Mouse (Mus musculus) ES-E14 (cell line): ENCODE measurements around the gene 2010300C02Rik. TPM values are rescaled to one million over a fixed set of nuclear protein-coding genes. Genes with fewer than 3 reads are reported as not detected.

Source experiments
- DNase-seq: peaks from one replicate; pipeline ENCODE4 v3.0.0-alpha.2; 2013; ENCODE audit warnings: low read depth, low spot score
- H3K27ac ChIP-seq: 2 replicates; pipeline ENCODE4 v1.5.1; 2012; ENCODE audit warnings: low read depth, mild to moderate bottlenecking, low read length, moderate library complexity, mixed read lengths; ENCODE audit not compliant: poor library complexity, insufficient read depth, severe bottlenecking
- H3K36me3 ChIP-seq: 2 replicates; pipeline ENCODE4 v1.6.1; 2012; ENCODE audit warnings: mild to moderate bottlenecking, low read length, moderate library complexity, mixed read lengths; ENCODE audit not compliant: control insufficient read depth, poor library complexity, insufficient read depth, severe bottlenecking
- H3K4me1 ChIP-seq, 2 experiments: fragments of 150-350 bp in 1 of 2; sonication (generic) in 1 of 2; 2 replicates each; pipeline ENCODE4 v1.6.1; 2012; ENCODE audit warnings: low read length in 2 of 2, mild to moderate bottlenecking in 1 of 2, mixed read lengths in 1 of 2; ENCODE audit not compliant: control insufficient read depth in 2 of 2, insufficient read depth in 2 of 2, poor library complexity in 1 of 2
- H3K4me3 ChIP-seq, 2 experiments: fragments of 150-350 bp in 1 of 2; sonication (generic) in 1 of 2; 2 replicates each; pipeline ENCODE4 v1.5.1; 2012; ENCODE audit warnings: low read length in 2 of 2, low read depth in 1 of 2, mild to moderate bottlenecking in 1 of 2, mixed read lengths in 1 of 2; ENCODE audit not compliant: insufficient read depth in 1 of 2, poor library complexity in 1 of 2, severe bottlenecking in 1 of 2
- H3K9ac ChIP-seq: 2 replicates; pipeline ENCODE4 v1.6.1; 2012; ENCODE audit warnings: low read depth, mild to moderate bottlenecking, low read length, mixed read lengths; ENCODE audit not compliant: poor library complexity, insufficient read depth, severe bottlenecking
- H3K9me3 ChIP-seq: fragments of 150-350 bp; sonication (generic); 2 replicates; pipeline ENCODE4 v1.6.1; 2012; ENCODE audit warnings: low read depth, mild to moderate bottlenecking, low read length; ENCODE audit not compliant: control insufficient read depth, insufficient read depth
- CHD2 ChIP-seq: IDR thresholded peaks from 2 replicates; pipeline ENCODE4 v1.6.1; 2014; ENCODE audit warnings: mild to moderate bottlenecking, low read depth, low read length, inconsistent platforms
- HCFC1 ChIP-seq: IDR thresholded peaks from 2 replicates; pipeline ENCODE4 v1.6.1; 2012; ENCODE audit warnings: low read length, inconsistent platforms, borderline replicate concordance; ENCODE audit not compliant: insufficient read depth
- MAFK ChIP-seq: IDR thresholded peaks from 2 replicates; pipeline ENCODE4 v1.6.1; 2014; ENCODE audit warnings: mild to moderate bottlenecking, low read depth, low read length, inconsistent platforms; ENCODE audit not compliant: insufficient read depth
- ZC3H11A ChIP-seq: IDR thresholded peaks from 2 replicates; pipeline ENCODE4 v1.6.1; 2012; ENCODE audit warnings: low read depth, mild to moderate bottlenecking, inconsistent platforms, low read length, borderline replicate concordance
- ZNF384 ChIP-seq: IDR thresholded peaks from 2 replicates; pipeline ENCODE4 v1.6.1; 2012; ENCODE audit warnings: low read depth, low read length, inconsistent platforms
- in situ Hi-C, 2 experiments: fragments of 600-800 bp; cut with MboI; formaldehyde crosslinking; loops; one replicate each; pipeline ENCODE4 v1.15.1; 2025; ENCODE audit warnings: low sequenced_read_pairs in 2 of 2, inconsistent platforms in 1 of 2; ENCODE audit not compliant: unreplicated experiment in 2 of 2
- total RNA-seq: library from RNA; depleted of rRNA; stranded (reverse); fragments of 300-350 nt; gene quantifications from 2 replicates; pipeline ENCODE4 v1.2.3, GENCODE M21; 2012

2010300C02Rik gene
- total RNA-seq, 1 experiment: 0.67 TPM

DNA sequence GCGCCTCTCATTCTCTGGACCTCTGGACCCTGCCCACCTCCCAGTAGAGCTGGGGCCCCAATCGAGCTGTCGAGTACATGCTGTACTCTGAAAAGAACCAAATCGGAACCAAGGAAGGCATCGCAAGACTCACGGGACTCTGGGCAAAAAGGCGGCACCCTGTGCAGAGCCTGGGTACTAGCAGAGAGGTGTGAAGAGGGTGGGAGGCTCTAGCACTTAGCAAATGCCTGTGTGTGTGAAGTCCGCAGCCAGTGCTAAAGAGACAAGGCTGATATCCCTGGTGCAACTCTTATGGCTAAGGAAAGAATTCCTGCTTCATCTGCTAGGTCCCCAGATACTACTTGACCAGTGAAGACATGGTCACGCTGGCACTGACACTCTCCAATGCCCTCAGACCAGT lies 24.2 kb downstream of the 2010300C02Rik start:
- Histone ChIP-seq H3K36me3 (no peaks in the 10 kb centered on the region), H3K9ac (no peak overlapping the region), H3K9me3 (no peaks in the 10 kb centered on the region), H3K27ac (no peak overlapping the region), H3K4me1 (peaks cover 0 to 8% of the 10 kb centered on the region in 2 experiments; a peak in 1 of 4 replicates), H3K4me3 (no peak overlapping the region)
- TF ChIP-seq MAFK: no peak
- TF ChIP-seq ZNF384: no peak
- no peak for TF ChIP-seq CHD2
- TF ChIP-seq ZC3H11A: no peak
- no peak for TF ChIP-seq HCFC1
- in situ Hi-C loops: loop anchor here in 1 of 2 experiments (25.0 kb wide), 1 partner anchor 167 kb away; the partner anchor contains the start of genes Lipt1 and Tsga10
- DNase-seq: no peak

DNA sequence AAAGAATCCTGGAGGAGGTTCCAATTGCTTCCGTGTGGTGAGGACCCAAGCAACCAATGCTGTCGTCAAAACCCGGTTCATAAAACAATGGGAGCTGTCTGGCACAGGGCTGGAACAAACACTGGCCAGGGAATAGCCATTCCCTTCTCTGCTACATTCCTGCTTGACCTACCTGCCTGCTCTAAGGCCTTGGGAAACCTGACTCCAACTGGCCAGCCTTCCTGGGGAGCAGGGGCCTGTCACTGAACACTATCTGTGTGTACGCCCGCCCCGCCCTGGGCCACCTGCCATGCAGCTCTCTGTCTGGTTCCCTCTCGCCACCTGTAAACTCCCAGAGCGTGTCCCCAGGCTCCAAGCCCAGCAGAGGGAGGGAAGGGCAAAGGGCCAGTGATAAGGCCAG lies 25.5 kb downstream of the 2010300C02Rik start:
- TF ChIP-seq HCFC1 (no peak), MAFK (no peak), ZNF384 (no peak), CHD2 (no peak), ZC3H11A (no peak)
- Histone ChIP-seq H3K9me3 (no peaks in the 10 kb centered on the region), H3K4me1 (peaks cover 0 to 8% of the 10 kb centered on the region in 2 experiments; a peak in 1 of 4 replicates), H3K9ac (no peak overlapping the region), H3K27ac (no peak overlapping the region), H3K36me3 (no peaks in the 10 kb centered on the region), H3K4me3 (no peak overlapping the region)
- in situ Hi-C loops: loop anchor here in 1 of 2 experiments (25.0 kb wide), 1 partner anchor 168 kb away; the partner anchor contains the start of genes Lipt1 and Tsga10
- no peak for DNase-seq

DNA sequence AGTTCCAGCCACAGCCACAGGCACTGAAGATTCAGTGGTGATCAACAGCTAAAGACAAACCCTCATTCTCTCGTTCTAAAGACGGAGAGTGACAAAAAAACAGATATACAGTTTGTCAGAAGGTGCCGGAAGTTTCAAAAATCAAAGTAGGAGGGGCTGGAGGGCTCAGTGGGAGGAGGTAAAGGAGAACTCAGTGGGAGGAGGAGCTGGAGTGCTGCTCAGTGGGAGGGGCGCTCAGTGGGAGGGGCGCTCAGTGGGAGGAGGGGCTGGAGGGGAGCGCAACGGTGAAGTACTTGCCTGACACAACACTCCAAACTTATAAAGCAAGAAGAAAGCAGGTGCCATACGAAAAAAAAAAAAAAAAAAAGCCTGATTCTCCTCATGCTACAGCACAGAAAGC lies 28.7 kb downstream of the 2010300C02Rik start:
- DNase-seq: peak; percentile 57
- H3K9me3 ChIP-seq: no peaks in the 10 kb centered on the region
- H3K27ac ChIP-seq: no peak overlapping the region
- TF ChIP-seq ZC3H11A: no peak
- TF ChIP-seq ZNF384: no peak
- TF ChIP-seq CHD2: no peak
- TF ChIP-seq MAFK: no peak
- no peak for TF ChIP-seq HCFC1
- H3K4me1 ChIP-seq: peaks cover 0 to 8% of the 10 kb centered on the region in 2 experiments; a peak in 1 of 4 replicates
- H3K36me3 ChIP-seq: no peaks in the 10 kb centered on the region
- in situ Hi-C loops: loop anchor here in 1 of 2 experiments (25.0 kb wide), 1 partner anchor 171 kb away; the partner anchor contains the start of genes Lipt1 and Tsga10
- no peak overlapping the region for H3K9ac ChIP-seq
- H3K4me3 ChIP-seq: peak overlapping the region in 1 of 2 experiments; percentile 26; a peak in 1 of 4 replicates

- in situ Hi-C loops: loop anchor here in 1 of 2 experiments (25.0 kb wide), 1 partner anchor 172 kb away; the partner anchor contains the start of genes Lipt1 and Tsga10
- no peak overlapping the region for H3K27ac ChIP-seq
- H3K4me3 ChIP-seq: no peak overlapping the region
- H3K4me1 ChIP-seq: peaks cover 0 to 8% of the 10 kb centered on the region in 2 experiments; a peak in 1 of 4 replicates
- H3K36me3 ChIP-seq: no peaks in the 10 kb centered on the region
- TF ChIP-seq MAFK: no peak
- no peak for TF ChIP-seq ZNF384
- TF ChIP-seq CHD2: no peak
- TF ChIP-seq ZC3H11A: no peak
- TF ChIP-seq HCFC1: no peak
- no peaks in the 10 kb centered on the region for H3K9me3 ChIP-seq
- no peak for DNase-seq
- H3K9ac ChIP-seq: no peak overlapping the region
Observed at GRCm38 (mm10) chr1:37690665-37691064, 29.2 kb downstream of the 2010300C02Rik start.

DNA sequence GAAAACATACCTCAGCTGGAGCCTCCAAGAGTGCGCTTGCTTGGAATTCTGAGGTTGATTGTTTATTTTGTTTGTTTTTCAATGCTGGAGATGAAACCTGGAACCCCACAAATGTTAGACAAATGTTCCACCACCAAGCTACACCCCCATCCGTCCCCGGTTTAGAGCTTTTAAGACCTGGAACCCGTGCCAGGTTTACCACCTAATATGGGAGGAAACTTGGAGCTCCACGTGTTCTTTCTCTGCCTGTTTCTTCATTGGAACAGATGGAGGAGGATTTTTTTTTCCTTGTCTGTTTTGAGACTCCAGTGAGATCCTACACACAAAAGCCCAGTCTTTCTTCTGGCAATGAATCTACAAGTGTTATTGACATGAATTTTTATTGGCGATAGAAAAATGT lies 30.2 kb downstream of the 2010300C02Rik start:
- DNase-seq: no peak
- Histone ChIP-seq H3K9ac (no peak overlapping the region), H3K27ac (no peak overlapping the region), H3K9me3 (no peaks in the 10 kb centered on the region), H3K4me1 (peaks cover 0 to 5% of the 10 kb centered on the region in 2 experiments; a peak in 1 of 4 replicates), H3K4me3 (no peak overlapping the region), H3K36me3 (no peaks in the 10 kb centered on the region)
- in situ Hi-C loops: loop anchor here in 1 of 2 experiments (25.0 kb wide), 1 partner anchor 173 kb away; the partner anchor contains the start of genes Lipt1 and Tsga10
- no peak for TF ChIP-seq ZC3H11A
- no peak for TF ChIP-seq MAFK
- TF ChIP-seq HCFC1: no peak
- no peak for TF ChIP-seq CHD2
- no peak for TF ChIP-seq ZNF384
